Mouse (Mus musculus) monocyte, adult 5-6 weeks (primary cell): ENCODE data around the gene Fgfr2. TPM values are rescaled to one million over a fixed set of nuclear protein-coding genes. Genes with fewer than 3 reads are reported as not detected.

Experiments
- ATAC-seq: fragments of 153-309, 156-312 bp; replicated peaks from 2 replicates; pipeline ENCODE4 v1.8.0; 2017; ENCODE audit warnings: mild to moderate bottlenecking; ENCODE audit not compliant: low TSS enrichment, insufficient number of reproducible peaks, severe bottlenecking, poor library complexity, low FRiP score
- total RNA-seq: library from RNA; stranded (forward); fragments of 200-1000, 200-491, 200-594 nt; gene quantifications from 3 replicates; pipeline ENCODE4 v1.2.3, GENCODE M21; 2017

Fgfr2 gene
- total RNA-seq, 1 experiment from 2014 or later = not detected

- peak; percentile 82 for ATAC-seq
Measured at GRCm38 (mm10) chr7:132803962-132804361, 319.2 kb downstream of the Fgfr2 start.

GRCm38 (mm10) chr7:132803336-132803735, 319.8 kb downstream of the Fgfr2 start:
- 0 out of 2 replicates have a peak, but pooled peaks have one; percentile 28 for ATAC-seq

GRCm38 (mm10) chr7:132802691-132803090, 320.5 kb downstream of the Fgfr2 start:
- ATAC-seq = no peak

GRCm38 (mm10) chr7:132802066-132802465, 321.1 kb downstream of the Fgfr2 start:
- ATAC-seq = no peak

- ATAC-seq = no peak
Measured at GRCm38 (mm10) chr7:132801509-132801908, 321.6 kb downstream of the Fgfr2 start.

GRCm38 (mm10) chr7:132800868-132801267, 322.3 kb downstream of the Fgfr2 start:
- no peak for ATAC-seq

GRCm38 (mm10) chr7:132799119-132800016, 323.8 kb downstream of the Fgfr2 start:
- no peak for ATAC-seq

GRCm38 (mm10) chr7:132795141-132795540, 328.0 kb downstream of the Fgfr2 start:
- ATAC-seq = no peak

GRCm38 (mm10) chr7:132793467-132793866, 329.7 kb downstream of the Fgfr2 start:
- no peak; the same call in 1 of the 2 replicates for ATAC-seq

GRCm38 (mm10) chr7:132790447-132791219, 332.5 kb downstream of the Fgfr2 start:
- ATAC-seq = no peak

GRCm38 (mm10) chr7:132788826-132789225, 334.3 kb downstream of the Fgfr2 start:
- no peak for ATAC-seq

- 0 out of 2 replicates have a peak, but pooled peaks have one; percentile 23 for ATAC-seq
Measured at GRCm38 (mm10) chr7:132787496-132788190, 335.5 kb downstream of the Fgfr2 start.

- ATAC-seq = no peak
Measured at GRCm38 (mm10) chr7:132787022-132787421, 336.1 kb downstream of the Fgfr2 start.

GRCm38 (mm10) chr7:132786522-132786921, 336.6 kb downstream of the Fgfr2 start:
- ATAC-seq = no peak

GRCm38 (mm10) chr7:132786011-132786410, 337.1 kb downstream of the Fgfr2 start:
- no peak for ATAC-seq

GRCm38 (mm10) chr7:132784101-132784500, 339.0 kb downstream of the Fgfr2 start:
- ATAC-seq = no peak

- ATAC-seq = no peak
Measured at GRCm38 (mm10) chr7:132781850-132782249, 341.3 kb downstream of the Fgfr2 start.

- ATAC-seq = no peak
Measured at GRCm38 (mm10) chr7:132781130-132781814, 341.9 kb downstream of the Fgfr2 start.
